Mouse (Mus musculus) megakaryocyte, adult 5-6 weeks (primary cell): ENCODE measurements at regions not wholly inside any gene's neighbourhood (a gene's known extent, or its start where the extent isn't known, plus 50 kb on each side); places are given as distances from the start of the nearest gene placed in this dataset.

ENCODE experiments used
- ATAC-seq: 2 replicates; pipeline ENCODE4 v1.8.0; 2016; ENCODE audit warnings: mild to moderate bottlenecking, inconsistent platforms; ENCODE audit not compliant: poor library complexity, severe bottlenecking

DNA sequence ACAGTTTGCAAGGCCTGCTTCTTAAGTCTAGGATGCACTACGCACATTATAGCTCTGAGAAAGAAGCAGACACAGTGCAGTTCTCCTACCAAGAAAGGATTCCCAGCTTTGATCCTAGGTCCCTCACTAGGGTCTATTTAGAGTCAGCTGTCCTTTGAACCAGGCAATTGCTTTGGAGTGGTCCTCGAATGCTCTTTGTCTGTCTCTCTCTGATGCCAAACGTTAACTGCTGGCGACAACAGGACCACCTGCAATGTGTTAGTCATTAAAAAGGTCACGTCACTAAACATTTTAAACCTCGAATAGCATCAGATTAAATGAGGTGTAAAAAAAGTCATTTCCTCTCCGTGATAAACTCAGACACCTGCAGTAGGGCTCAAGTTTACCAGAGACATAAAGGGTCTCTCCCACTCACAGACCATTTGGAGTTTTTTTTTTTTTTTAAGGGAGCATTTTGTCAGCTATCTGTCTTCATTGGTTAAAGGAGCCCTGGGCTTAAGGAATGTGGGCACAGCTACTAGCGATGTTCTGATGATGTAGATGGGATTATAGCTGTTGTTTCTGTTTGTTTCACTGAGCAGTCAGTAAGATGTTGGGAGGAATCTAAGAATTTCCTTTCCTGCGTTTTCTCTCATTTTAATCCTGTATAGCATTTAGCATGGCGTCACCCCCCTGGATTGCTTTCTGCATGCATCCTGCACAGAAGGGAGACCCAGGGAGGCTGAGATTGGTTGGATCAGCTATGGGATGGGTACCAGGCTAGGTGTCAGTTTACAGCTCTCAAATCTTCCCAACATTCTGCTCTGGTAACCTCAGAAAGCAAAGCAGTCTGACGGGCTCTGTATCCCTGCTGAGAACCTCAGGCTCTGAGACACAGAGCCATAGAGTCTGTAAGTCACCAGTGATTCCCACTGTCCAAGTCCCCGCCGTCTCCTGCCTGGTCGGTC, 615.3 kb upstream of the Sall1 start:
- no peak for ATAC-seq

DNA sequence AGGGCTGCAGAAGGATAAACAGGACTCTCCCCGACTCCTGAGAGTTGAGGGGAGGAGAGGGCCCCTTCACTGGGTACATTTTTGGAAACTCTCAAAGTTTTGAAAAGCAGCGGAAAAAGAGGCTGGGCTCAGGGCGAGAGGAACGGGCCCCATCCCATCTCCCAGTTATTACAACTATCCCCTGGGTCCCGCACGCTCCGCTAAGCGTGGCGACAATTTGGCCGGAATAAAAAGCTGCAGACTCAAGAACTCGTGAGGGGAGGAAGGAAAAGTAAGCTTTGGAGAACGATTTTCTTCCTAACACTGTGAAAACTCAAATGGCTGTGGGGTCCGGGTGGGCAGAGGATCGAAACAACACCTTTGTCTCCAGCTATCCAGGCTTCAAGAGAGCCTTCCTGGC, 611.4 kb upstream of the Sall1 start:
- ATAC-seq = no peak

DNA sequence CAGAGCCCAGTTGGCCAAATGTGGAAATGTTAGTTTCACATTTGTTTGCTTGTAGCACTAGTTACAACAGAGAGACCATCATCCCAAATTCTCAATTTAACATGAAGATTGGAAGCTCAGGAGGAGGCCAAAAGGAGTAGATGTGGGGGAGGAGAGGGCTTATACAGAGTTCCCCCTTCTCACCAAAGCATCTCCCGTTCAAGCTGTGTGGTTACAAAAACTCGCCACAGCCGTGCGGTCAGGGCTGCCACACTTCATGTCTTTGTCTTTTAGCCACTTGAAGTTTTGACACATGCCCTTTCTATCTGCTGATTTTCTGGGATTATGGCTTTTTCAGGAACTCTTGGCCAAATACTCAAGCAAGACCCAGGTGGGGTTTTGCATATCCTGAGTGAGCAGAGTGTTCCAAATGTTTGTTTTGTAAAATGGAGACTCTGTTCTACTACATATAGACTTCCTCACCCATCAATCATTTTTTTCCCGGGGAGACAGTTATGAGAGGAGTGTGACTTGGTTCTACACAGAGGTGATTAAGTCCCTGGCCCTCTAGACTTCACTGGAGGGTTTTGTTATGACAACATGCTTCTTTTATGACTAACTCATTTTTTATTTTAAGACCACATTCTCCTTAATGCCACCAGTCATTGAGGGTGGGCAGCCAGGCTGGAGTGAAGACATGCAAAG, 605.4 kb upstream of the Sall1 start:
- 0 out of 2 replicates have a peak, but pooled peaks have one; percentile 47 for ATAC-seq

DNA sequence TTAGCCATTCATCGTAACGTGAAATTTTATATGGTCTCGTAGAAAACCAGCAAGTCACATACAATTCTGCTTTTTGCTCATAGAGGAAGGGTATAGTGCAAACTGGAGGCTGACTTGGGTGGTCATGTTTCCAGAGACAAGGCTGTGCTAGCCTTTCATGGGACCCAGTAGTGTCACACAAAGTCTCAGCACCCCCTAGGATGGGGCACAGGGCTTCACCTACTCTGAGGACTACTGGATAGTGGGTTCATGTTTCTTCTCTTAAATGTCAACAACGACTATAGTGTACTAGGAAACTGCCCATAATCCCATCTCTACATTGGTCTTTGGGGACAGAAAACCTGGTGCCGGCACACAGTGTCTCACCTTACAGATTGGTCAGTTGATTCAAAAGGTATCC, 603.0 kb upstream of the Sall1 start:
- no peak for ATAC-seq

DNA sequence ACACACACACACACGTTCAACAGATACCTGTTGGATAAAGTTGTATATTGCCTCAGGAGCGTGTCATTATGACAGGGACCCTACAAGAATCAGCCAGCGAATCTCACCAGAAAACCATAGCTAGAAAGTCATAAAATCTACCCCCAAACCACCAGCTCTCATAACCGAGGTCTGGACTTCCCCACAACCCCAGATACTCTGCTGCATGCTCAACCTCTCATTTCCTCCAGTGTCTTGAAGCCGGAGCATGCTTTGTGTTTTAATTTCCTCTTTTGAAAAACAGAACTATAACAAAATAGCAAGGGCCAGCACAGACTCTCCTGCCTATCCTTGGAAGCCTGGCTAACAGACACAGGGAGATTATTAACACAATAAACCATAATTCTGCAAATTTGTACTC, 597.4 kb upstream of the Sall1 start:
- ATAC-seq = peak; percentile 91

DNA sequence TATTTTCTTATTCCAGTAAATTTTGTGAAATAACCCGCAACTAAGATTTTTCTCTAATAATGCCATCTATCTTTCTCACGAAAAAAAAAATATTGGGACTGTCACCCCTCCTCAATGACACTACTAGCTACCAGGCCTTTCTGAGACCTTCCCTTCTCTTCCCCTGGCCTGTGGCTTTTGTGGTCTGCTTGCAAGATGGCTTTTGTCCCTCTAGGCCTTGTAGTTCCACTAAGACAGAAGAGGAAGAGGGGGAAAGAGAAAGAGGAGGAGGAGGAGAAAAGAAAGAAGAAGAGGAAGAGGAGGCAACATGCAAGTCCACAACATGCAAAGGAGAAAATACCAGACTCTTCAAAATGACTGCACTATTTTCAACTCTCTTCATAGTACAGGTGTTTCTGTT, 590.9 kb upstream of the Sall1 start:
- ATAC-seq = no peak

DNA sequence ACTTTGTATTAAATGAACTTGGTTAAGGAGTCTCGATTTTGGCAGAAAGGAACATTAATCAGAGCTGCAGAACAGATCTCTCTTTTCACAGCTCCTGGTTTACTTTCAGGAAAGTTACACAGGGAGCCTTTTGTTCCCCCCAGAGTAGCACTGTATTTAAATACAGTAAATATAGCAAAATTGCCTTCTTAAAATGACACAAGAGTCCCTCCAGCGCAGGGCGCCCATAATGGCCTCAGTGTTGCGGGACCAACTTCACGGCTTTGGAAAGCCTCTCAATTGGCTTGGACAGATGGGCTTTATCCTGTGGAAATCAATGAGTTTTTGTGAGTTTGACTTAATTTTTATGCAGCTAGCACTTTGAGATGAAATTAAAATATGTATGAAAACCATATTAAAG, 588.3 kb upstream of the Sall1 start:
- ATAC-seq = no peak

DNA sequence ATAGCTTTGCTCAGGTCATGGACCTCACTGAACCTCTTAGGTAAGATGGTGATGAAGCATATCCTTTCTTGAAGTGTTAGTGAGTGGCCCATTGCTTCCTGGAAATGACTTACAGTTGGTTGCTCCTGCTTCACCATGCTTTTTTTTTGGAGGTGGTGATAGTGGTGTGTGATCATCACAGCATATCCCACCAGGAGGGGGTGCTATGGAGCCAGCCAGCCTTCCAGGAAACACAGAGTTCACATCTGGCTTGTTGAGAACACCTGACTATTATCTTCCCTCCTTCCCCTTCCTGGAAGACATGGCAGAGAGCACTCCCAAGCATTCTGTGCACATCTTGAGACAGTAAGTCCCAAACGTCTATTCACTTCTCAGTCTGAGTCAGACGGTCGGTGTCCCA, 586.6 kb upstream of the Sall1 start:
- ATAC-seq = peak; percentile 56; the same call in 1 of the 2 replicates

DNA sequence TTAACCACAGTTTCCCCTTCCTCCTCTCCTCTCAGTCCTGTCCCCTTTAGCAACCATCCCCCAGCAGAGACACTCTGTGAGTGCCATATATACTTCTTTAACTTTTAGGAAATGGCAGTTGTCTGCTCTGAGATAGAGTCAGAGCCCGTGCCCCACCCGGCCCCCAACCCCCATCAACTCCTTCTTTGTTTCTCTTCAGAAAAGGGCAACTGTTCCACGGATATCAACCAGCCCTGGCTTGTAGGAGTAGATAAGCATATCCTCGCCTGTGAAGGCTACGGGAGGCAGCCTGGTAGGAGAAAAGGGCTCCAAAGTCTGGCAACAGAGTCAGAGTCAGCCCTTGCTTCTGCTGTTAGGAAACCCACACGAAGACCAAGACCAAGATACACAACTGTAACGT, 574.1 kb upstream of the Sall1 start:
- ATAC-seq = no peak

DNA sequence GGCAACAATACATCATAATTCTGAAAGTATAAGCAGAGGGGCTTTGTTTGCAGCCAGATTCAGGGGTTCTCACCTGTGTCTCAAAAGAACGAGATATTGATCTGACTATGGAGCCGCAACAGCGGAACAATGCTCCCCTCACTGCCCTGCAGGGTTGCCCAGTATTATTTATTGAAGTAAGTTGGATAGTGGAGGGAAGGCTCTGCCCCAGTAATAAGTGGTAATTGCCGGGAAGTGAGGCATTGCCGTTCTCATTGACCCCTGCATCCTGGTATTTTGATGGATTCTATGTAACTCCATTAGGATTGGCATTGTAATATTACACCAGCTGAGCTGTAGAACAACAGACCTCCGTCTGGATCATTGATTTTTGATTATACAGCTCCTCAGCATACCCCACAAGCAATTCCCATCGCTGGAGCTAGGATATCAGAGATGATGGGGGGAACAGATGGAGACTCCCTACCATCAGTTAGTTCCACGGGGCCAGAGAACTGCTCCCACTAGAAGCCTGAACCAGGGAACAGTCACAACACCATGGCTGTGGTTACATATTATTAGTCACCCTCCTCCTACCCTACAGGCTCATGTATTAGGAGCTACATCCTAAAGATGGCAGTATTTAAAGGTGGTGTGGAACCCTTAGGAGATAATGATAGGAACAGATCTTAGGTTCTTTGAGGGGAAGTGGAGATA, 572.0 kb upstream of the Sall1 start:
- no peak for ATAC-seq

DNA sequence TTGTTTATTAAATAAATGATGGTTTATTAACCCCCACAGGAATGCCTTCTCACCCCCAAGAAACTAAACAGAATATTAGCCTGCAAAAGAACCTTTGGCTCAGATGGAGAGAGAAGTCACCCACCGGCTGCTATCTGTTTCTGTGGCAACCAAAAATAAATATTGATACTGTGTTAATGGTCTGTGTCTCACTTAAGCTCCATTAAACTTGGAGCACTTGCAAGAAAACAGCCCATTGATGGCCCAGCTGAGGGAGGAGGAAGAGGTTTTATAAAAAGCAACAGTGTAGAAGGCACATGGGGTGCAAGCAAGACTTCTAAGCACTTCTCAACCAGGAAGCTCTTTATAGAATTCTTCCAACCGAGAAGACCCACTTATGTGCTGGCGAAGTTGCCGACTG, 565.1 kb upstream of the Sall1 start:
- no peak for ATAC-seq

DNA sequence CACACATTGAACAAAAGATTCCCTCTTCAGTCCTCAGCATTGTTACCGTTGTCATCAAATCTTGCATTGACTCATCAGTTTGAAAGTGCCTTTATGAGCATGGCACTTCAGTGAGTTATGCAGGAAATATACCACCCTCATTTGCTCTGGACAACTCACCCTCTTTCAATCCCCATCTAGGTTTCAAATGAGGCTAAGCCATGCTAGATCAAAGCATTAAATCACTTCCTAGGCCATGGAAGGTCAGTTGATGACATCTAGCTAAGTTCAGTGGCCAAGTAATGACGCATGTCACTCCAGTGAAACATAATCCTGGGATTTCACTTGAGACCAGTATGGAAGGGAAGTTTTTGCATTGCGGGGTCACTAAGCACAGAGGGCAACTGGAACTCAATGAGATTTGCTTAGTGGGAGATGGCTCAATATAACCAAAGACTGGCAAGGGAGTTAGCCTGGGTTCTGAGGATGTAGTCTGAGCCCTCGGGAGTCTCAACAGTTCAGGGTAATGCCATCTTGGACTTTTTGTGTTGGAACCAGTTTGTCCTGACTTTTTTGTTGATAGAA, 562.0 kb upstream of the Sall1 start:
- no peak for ATAC-seq

DNA sequence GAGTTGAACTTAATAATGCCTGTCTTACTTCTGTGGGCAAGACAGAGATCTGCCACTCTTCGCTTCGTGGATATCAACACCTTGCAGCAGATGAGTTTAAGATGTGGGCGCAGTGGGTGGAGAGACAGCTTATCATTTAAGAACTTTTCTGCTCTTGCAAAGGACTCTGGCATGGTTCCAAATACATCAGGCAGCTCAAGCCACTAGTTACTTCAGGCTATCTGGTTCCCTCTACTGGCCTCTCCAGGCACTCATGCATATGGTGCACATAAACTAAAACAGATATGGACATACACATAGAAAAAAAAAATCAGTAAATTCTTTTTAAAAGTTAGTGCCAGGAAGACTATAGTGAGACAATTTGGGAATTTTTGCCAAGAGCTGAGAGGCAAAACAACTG, 560.5 kb upstream of the Sall1 start:
- ATAC-seq = no peak

DNA sequence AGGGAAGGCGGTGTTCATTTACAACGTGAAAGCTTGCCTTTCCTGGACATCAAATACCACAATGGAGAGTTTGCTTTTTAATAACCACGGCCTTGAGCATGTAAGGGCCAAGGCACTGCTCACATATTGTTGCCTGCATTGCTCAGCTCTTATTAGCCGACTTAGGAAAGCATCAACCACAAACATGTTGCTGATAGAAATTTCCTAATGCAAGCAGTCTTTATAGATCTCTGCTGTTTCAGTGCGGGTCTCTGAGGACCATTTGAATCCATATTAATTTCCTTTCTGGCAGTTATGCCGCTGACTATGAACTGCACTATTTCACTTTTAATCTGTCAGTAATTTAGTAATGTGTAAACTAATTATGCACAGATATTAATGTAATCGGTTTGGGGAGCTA, 552.4 kb upstream of the Sall1 start:
- ATAC-seq = no peak

DNA sequence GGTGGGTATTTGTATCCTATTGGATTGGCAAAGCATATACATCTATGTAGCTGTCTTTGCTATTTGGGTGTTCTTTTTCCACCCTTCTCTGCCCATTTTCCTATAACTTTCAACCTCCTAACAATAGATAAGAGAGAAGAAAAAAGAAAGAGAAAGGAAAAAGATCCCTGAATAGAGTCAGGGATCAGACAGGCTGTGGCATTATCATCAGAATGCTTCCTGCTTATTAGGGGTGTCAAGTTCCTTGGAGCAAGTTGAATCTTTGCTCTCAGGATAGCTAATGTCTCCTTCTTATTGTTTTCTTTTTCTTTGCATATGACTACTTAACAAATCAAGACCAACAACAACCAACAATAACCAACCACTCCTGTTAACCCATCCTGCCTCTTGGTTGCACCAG, 539.1 kb upstream of the Sall1 start:
- no peak for ATAC-seq

DNA sequence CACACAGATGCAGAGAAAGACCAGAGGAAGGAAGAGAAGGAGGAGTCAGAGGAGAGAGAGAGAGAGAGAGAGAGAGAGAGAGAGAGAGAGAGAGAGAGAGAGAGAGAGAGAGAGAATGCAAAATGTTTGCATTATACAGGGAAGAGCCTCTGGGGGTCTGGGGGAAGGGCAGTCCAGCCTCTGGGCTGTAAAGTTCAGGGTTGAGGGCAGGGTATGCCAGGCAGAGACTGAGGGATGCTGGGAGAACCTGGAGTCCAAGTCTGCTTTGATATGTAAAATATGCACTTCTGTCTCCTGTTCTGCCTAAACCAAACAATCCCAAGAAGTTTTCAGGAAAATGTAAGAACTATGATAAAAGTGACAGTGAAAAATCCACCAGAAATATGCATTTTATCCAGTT, 538.6 kb upstream of the Sall1 start:
- ATAC-seq = no peak

DNA sequence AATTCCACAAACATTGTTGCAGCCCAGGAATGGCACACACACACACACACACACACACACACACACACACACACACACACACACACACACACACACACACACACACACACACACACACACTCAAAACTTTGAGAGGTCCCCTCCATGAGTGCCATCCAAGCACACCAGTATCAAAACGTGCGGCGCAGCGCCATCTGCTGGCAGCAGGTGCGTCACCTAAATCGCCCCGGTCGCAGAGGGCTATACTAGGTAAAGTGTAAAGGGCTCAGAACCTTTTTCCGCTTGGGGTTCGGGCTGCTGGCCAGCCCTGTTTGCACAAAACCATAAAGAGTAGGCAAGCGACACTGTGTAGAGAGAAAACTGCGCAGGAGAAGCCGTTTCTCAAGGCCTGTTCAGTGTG, 527.9 kb upstream of the Sall1 start:
- peak; percentile 62 for ATAC-seq

DNA sequence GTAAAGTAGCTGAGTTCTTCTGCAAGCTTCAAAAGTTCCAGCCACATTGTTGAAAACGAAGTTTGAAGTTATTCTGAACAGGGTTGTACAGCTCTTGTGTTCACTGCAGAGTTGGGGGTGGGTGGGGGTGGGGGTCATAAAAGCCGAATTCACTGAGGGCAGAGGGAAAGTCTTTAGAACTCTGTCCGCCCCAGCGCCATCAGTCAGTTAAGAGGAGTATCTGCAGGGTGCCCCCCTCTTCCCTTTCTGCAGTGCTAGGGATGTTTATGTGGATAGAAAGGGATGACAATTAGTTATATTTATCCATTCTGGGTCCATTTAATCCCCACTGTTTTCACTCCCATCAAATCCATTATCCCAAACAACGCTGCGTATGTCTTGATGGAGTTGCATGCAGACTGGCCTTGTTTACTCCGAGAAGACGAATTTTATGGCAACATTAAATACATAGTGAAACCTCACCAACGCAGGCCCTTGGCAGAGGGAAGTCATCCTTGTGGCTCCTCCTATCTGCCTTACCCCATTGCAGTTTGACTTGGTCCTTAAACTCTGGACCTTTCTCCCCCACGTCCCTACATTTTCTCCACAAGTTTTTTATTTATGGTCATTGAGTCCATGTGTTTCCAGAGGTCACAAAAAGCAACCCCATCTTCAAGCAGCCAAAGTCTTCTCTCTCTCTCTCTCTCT, 526.8 kb upstream of the Sall1 start:
- no peak for ATAC-seq

DNA sequence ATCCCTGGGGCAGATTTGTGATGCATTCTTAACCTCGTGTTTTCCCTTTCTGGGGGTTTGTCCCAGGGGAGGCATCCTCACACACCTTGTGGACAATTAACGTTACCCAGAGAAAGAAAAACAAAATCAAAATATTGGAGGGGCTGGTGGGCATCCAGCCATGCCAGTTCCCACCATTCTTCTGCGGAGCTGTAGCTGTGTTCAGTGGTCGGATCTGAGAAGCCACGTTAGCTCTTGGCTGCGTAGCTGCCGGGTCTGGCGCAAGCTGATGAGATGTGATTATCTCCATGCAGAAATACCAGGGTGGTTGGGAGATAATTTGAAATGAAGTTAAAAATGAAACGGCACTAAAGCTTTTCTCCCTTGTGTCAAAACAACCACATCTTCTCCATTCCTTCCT, 525.4 kb upstream of the Sall1 start:
- no peak for ATAC-seq

DNA sequence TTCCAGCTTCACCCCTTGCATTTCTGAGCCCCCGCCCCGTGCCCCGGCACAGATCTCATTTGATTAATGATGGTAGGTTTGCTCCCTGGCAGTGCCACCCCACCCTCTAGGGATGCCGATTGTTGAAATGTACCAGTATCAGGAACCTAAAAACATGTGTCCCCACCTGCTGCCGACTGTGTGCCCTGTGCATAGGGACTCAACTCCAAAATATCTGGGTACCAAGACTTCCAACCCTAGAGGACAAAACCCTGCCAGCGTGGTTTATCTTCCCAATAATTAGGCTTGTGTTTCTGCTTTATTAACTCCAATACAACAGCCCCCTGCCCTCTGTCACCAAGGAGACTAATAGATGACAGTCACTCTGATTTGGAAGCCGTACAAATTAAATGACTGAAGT, 524.7 kb upstream of the Sall1 start:
- no peak for ATAC-seq

DNA sequence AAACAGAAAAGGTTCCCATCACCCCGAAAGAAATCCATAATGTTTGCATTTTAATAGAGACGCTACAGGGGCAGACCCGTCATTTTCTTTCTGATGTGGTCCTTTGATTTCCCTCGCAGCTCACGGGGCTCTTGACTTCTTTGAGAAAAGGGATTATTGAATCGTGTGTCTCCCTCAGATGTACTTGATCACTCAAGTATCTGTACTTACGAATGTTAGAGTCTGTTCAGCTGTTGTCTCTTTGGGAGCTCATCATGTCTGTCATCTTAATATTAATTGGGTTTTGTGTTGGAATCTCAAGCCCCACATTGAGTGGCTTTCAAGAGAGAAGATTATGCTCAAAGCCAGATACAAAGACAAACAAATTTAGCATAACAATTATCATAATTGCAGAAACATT, 523.0 kb upstream of the Sall1 start:
- ATAC-seq = no peak
